Mouse (Mus musculus): ENCODE data around the gene Rexo2.

DNA sequence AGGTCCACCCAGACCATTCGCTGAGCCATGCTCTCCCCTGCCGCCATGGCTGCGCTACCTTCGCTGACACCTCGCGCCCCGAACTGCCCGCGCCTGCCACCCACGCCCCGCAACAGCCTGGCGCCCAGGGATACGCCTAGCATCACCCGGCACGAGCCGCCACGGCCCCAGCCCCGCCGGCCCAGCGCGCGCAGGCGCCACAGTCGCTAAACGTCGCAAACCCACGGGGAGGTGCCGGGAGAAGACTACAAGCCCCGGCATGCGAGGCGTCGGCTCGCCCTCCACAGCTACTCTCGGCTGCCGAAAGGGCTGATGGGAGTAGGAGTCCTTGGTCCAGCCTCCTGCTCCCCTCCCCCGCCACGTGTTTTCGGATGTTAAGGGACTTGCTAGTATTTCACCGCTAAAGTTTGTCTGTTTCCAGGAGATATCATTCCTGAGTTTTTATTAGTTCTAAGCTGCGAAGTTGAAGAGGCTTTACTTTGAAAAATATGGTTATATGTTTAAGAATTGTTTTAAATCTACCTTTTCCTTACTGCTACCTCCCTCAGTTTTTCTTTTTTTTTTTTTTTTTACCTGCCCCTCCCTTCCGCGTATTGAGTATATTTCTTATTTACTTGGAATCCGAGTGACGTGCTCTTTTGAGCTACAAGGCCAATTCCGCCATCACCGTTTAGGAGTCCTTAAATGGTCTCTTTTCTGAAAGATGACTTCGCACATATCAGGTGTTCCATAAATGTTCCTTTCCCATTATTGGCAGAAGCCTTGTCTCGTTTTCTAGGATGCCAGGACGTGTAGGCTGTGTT lies at the start of gene Rexo2:
- TF ChIP-seq POLR2A (IDR thresholded peaks at IDR 0.05; ENCODE audit: control insufficient read depth, extremely low read depth, insufficient read depth, low read length, poor library complexity), result no peak; the same call in none of the 2 replicates
- TF ChIP-seq CTCF (IDR thresholded peaks at IDR 0.05; ENCODE audit: borderline replicate concordance, control insufficient read depth, extremely low read depth, insufficient read depth, low read length, poor library complexity), result peak; percentile 46; the same call in 1 of the 2 replicates

Data from thymus, adult 2 months (tissue).